Mouse (Mus musculus) heart, embryonic 15.5 days (tissue): ENCODE results near the gene Tigd2. TPM values are rescaled to one million over a fixed set of nuclear protein-coding genes. Genes with fewer than 3 reads are reported as not detected.

ENCODE experiments used
- polyA plus RNA-seq: library from polyadenylated mRNA; unstranded; fragments of >200 nt; fragmentation: Nextera tagmentation; extraction: Ambion mirVana; gene quantifications from 2 replicates; pipeline ENCODE4 v1.2.1, GENCODE M21; 2015

Tigd2 gene
- polyA plus RNA-seq, 1 experiment from 2014 or later, result 10.9 TPM

Other genes starting within 250 kb of the Tigd2 start
- 9.1 and 9.3 TPM in 2 replicates for gene Fam13a, start 184.3 kb upstream of the Tigd2 start, polyA plus RNA-seq
- gene Gprin3, start 217.4 kb downstream of the Tigd2 start, polyA plus RNA-seq, result 3.1 and 4.3 TPM in 2 replicates